Mouse (Mus musculus) inflammation-experienced regulatory T-cells (primary cell): Measurements from ENCODE around the gene D130052B06Rik. TPM values are rescaled to one million over a fixed set of nuclear protein-coding genes. Genes with fewer than 3 reads are reported as not detected.

ENCODE experiments used
- polyA plus RNA-seq, 2 experiments: library from polyadenylated mRNA; unstranded; fragments of 100-300 nt; shearing (Covaris generic); gene quantifications; one replicate each; pipeline ENCODE4 v1.2.1; 2017

Gene D130052B06Rik
- polyA plus RNA-seq, result under 1 TPM in 1 of 2 experiments, not detected in 1; 0.12 TPM

DNA sequence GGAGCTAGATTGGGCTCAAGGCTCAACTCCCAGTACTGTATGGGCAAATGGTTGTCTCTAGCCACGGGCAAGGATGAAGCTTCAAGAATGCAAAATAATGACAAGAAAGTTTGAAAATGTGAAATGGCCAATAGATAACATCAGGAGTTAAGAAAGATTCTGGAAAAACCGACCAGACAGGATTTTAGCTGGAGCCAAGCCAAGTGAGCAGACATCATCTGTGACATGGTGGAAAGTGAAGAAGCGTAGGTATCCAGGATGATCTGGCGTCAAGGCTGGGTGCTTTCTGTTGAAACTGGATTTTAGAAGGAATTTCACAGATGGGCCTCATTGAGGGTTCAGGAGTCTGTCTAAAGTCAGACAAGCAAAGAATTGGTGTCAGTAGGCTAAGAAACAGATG, at the start of gene D130052B06Rik:
Gene D130052B06Rik (plus strand): TSS at position 317 of the 400 bp plus-strand sequence.

DNA sequence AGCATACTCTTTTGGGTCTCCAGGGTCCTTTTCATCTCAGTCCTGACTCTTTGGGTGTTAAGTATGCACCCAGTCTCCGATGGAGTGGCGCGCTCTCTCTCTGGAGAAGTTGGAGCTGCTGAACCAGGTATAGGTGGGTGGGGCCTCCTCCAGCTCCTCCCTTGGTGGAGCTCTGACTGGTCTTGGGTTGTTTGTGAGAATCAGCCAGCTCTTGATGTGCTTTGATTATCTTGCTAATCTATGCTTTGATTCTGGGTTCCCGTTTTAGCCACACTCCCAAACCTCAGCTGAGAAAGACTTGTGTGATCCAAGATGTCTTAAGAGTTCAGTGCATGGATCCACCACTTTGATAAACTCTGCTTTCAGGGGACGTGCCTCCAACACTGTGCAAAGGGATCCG, 20.2 kb upstream of the D130052B06Rik start, which contains the start of gene Gabrp:
Gene Gabrp (minus strand): TSS at position 101 of the 400 bp plus-strand sequence.

Other genes with a start within 250 kb of the D130052B06Rik start
- under 1 TPM; 0.12 to 0.76 TPM for gene Ranbp17, start 85.6 kb upstream of the D130052B06Rik start, polyA plus RNA-seq
- 1 to 10 TPM in 1 of 2 experiments, not detected in 1; 1.7 TPM for gene Gabrp, start 20.3 kb upstream of the D130052B06Rik start, polyA plus RNA-seq